Mouse (Mus musculus): ENCODE results near the gene Acsl6.

The Acsl6 gene

DNA sequence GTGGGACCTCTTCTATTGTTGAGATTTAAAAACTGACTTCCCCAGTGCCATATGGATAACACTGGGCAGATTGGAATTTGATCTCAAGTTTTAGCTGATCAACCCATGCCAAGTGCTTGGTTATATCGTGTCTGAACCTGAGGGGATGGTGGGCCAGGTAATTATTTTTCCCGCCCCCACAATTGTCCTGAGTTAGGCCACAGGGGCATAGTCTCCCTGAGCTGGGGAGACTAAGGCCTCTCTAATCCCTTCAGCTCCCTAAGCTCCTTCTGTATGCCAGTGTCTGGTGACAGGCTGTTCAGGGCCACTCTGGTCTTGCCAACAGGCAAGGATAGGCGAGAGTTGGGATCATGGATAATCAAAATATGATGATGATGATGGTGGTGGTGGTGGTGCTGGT, 1.7 kb downstream of the Acsl6 start:
- DNase-seq (ENCODE audit: extremely low read depth, low read depth, low spot score), result no peak

DNA sequence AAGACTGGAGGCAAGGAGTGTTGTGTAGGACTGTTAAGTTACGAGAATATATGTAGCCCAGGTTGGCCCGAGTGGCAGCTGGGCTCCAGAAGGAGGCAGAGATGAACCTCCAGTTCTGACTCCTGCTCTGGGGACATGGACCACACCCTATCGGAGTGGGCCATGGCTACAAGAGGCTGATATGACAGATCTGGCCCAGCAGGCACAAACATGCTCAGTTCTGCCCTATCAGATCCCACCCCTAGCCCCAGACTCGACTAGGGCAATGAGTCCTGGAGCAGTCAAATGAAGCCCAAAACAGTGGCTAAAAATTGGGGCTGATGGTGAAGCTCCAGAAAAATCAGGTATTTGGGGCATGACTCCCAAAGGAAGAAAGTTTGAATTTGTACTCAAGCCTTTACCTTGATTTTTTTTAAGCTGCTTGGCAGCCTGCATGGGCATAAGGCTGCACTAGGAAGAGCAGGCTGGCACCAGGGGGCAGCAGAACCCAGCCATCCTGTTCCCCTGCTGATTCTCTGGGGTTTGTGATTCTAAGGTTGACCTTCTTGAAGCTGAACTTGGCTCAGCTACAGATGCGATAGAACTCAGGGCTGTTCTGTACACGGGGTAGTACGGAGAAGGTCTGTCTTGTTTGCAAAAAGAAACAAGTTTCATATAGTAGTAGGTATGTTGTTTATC, 3.7 kb downstream of the Acsl6 start:
- DNase-seq (ENCODE audit: extremely low read depth, low read depth, low spot score), result no peak

GRCm38 (mm10) chr11:54310588-54310987, 7.0 kb downstream of the Acsl6 start:
- no peak for DNase-seq (ENCODE audit: extremely low read depth, low read depth, low spot score)

DNA sequence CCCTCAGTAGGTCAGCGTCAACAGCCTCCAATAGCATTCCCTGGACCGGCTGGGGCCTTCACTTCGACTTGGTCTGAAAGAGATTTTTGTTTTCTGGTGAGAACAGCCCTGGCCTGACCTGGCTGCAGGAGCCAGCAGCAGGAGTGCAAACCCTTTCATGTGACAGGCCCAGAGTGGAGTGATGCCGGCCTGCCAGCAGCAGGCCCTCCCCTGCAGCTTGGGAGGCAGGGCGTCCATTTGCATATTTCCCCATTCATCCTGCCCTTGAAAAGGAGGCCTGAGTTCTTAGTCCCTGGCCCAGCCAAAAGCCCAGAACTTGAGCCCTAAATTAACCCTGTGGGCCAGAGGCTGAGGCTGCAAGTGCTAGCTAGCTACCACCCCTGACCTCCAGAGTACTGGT, 8.4 kb downstream of the Acsl6 start:
- DNase-seq (ENCODE audit: extremely low read depth, low read depth, low spot score), result no peak

DNA sequence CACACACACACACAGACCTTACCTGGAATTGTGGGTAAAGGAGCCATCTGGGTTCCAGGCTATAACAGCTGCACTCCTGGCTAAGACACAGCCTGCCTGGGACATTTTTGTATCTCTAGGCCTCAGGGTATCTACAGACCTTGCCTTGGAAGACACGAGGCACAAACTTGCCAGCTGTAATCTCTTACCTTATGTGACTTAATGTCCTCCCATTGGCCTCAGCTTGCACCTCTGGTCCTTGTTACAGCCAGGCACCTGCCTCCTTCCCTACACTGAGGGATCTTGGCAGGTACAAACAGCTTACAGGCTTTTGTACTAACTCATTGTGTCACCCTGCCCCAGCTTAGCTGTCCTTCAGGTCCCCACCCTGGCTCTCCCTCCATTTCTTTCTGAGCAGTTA, 9.0 kb downstream of the Acsl6 start:
- DNase-seq (ENCODE audit: extremely low read depth, low read depth, low spot score), result peak; percentile 11

GRCm38 (mm10) chr11:54313391-54314360, 10.1 kb downstream of the Acsl6 start:
- DNase-seq (ENCODE audit: extremely low read depth, low read depth, low spot score), result no peak

DNA sequence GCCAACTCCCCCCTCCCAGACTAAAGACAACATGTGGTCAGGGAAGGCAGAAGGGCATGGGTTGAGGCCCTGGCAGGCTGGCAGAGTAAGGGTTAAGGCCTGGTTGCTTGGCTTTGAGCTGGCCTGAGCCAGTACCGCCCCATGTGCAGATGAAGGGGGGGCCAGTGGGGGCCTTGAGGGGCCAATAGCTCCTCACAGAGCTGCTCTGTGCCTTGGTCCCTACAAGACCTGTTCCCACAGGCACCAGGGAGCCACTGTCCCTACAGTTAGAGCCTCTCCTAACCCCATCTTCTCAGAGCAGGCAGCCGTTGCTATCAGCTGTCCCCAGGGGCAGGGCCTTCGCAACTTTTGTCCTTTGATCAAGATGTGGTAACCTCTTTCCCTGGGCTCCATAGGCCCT, 11.1 kb downstream of the Acsl6 start:
- no peak for DNase-seq (ENCODE audit: extremely low read depth, low read depth, low spot score)

- DNase-seq (ENCODE audit: extremely low read depth, low read depth, low spot score), result no peak
Measured at GRCm38 (mm10) chr11:54315336-54315735, 11.7 kb downstream of the Acsl6 start.

DNA sequence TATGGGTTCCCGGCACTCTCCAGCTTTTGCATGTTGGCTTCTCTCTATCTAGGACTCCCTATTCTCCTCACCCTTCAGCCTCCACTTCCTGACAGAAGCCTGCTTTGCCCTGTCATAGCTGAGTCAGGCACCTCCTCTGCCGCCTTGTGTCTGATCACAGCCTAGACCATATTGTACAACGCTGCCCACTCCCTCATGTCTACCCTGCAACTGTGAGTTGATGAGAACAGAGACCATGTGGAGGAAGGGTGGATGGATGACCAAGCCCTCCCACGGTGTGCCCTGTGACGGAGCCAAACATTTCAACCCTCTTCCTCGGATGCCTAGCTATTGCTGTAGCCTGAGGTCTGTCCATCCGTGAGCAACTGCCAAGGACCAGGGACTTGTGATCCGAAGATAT, 13.8 kb downstream of the Acsl6 start:
- no peak for DNase-seq (ENCODE audit: extremely low read depth, low read depth, low spot score)

- DNase-seq (ENCODE audit: extremely low read depth, low read depth, low spot score), result no peak
Measured at GRCm38 (mm10) chr11:54317795-54318194, 14.2 kb downstream of the Acsl6 start.

GRCm38 (mm10) chr11:54321802-54322532, 18.4 kb downstream of the Acsl6 start:
- DNase-seq (ENCODE audit: extremely low read depth, low read depth, low spot score), result no peak

- DNase-seq (ENCODE audit: extremely low read depth, low read depth, low spot score), result no peak
Measured at GRCm38 (mm10) chr11:54331463-54332183, 28.0 kb downstream of the Acsl6 start.

DNA sequence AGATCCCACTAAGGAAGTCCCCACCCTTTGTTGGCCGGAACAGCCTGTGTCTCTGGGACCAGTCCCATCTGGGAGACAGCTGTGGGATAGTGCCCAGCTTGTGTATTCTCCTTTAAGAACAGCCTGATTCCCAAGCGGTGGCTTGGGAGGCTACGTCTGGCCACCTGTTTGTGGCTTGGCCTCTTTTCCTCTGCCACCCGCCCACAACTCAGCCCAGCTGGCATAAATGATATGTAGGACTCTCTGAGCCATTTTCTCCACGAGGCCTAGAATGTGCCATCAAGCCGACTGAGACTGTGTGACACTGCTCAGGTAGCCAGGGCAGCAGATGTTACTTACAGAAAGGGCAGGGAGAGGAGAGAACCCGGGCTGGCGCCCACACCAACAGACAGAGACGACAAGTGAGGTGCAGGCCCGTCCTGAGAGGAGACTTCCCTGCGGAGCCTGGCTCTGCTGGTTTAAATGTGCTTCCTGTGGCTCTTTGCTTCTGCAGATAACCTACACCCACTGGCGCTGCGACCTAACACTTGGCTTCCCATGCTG, 32.6 kb downstream of the Acsl6 start:
- DNase-seq (ENCODE audit: extremely low read depth, low read depth, low spot score), result no peak

DNA sequence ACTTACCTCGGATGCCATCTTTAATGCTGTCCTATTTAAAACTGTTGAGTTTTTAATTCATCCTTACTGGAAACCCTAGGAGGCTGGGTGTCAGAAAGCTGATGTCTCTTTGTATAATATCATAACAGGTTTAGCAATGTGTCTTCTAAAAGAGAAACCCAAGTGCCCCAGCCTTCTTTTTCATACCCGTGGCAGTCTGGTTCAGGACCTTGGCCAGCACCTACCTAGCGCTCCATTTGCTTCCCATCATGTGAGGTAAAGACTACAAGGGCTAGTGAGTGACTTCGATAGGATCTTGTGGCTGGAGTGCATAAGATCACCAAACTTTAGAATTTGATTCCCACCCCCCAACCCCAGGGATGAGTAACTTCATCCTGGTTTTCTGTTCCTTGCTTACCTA, 40.1 kb downstream of the Acsl6 start:
- no peak for DNase-seq (ENCODE audit: extremely low read depth, low read depth, low spot score)

- no peak for DNase-seq (ENCODE audit: extremely low read depth, low read depth, low spot score)
Measured at GRCm38 (mm10) chr11:54351704-54352103, 48.1 kb downstream of the Acsl6 start.

DNA sequence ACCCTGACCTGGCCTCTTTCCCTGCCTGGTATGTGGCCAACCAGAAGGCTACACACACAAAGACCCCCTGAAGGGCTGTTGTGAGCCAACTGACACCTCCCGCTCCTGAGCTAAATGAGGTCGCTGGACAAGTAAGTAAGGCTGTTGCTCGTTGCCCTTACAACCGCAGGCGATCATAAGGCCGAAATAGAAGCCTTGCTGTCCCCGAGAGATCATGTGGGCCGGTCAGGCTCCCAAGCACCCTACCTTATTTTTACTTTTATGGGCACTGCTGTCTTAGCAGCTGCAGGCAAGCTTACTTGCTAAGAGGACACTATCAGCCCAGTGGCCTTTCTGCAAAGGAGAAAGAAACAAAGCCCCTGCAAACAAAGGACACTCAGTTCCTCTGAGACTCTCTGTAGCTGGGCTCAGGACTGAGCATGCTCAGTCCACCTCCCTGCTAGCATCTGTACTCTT, 49.6 kb downstream of the Acsl6 start:
- DNase-seq (ENCODE audit: extremely low read depth, low read depth, low spot score), result no peak

GRCm38 (mm10) chr11:54354595-54355563, 51.3 kb downstream of the Acsl6 start:
- DNase-seq (ENCODE audit: extremely low read depth, low read depth, low spot score), result no peak

- DNase-seq (ENCODE audit: extremely low read depth, low read depth, low spot score), result no peak
Measured at GRCm38 (mm10) chr11:54355564-54355955, 52.0 kb downstream of the Acsl6 start.

GRCm38 (mm10) chr11:54356676-54357075, 53.1 kb downstream of the Acsl6 start:
- no peak for DNase-seq (ENCODE audit: extremely low read depth, low read depth, low spot score)

Data from fat pad, adult 2 months (tissue).